In the genomic region with DNA sequence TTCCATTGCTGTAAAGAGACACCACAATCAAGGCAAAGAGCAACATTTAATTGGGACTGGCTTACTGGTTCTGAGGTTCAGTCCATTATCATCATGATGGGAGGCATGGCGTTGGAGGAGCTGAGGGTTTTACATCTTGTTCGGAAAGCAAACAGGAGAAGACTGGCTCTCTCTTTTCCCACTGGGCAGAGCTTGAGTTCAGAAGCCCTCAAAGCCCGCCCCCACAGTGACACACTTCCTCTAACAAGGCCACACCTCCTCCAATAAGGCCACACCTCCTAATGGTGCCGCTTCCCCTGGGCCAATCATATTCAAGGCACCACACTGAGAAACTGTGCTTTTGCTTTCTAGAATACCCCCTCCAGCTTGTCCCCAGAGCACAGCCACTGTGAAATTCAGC, we compare ENCODE assay signal across 16 mouse cellular contexts. TPM values are rescaled to one million over a fixed set of nuclear protein-coding genes. Genes with fewer than 3 reads are reported as not detected.
DNase-seq lines count a peak whose midpoint lies in the region; ATAC-seq lines count a peak whose summit lies in the region.
"Had no signal": no experiment of that assay in that cellular context is flagged by ENCODE, and none has a peak within 500 bp of the region (broad histone marks: within the 10 kb centered on the region; RNA-seq: fewer than 3 reads in every experiment).

No protein-coding gene starts in this region.

- peaks cover 5% of the 10 kb centered on the region; the same call in 1 of the 2 replicates for H3K4me1 ChIP-seq in neural tube, embryonic 11.5 days (ENCODE audit: control insufficient read depth, insufficient read depth, low read length)
- peaks cover 7% of the 10 kb centered on the region for H3K4me1 ChIP-seq in hindbrain, embryonic 16.5 days (ENCODE audit: control insufficient read depth, insufficient read depth, low read depth, low read length)

- no peak for ATAC-seq in neural tube, embryonic 11.5 days (ENCODE audit: insufficient read depth, low FRiP score, low TSS enrichment)
- peak; percentile 38; the same call in 1 of the 2 replicates for ATAC-seq in hindbrain, embryonic 16.5 days
- no peak for ATAC-seq in megakaryocyte, adult 5-6 weeks (ENCODE audit: poor library complexity, severe bottlenecking)

- H3K9me3 ChIP-seq in neural tube, embryonic 11.5 days (ENCODE audit: control insufficient read depth, low read length): no peaks in the 10 kb centered on the region
- H3K9me3 ChIP-seq in hindbrain, embryonic 16.5 days (ENCODE audit: control insufficient read depth, low read length): no peaks in the 10 kb centered on the region
- H3K9me3 ChIP-seq: stomach, embryonic 15.5 days had no signal

- DNase-seq in neural tube, embryonic 11.5 days (ENCODE audit: low spot score): peak; percentile 44
- no peak for DNase-seq in neural tube, embryonic 10.5 days (ENCODE audit: extremely low spot score, low spot score)
- DNase-seq in WW6 (ENCODE audit: low read depth, low spot score): peak; percentile 62
- DNase-seq in retina, embryonic 14.5 days (ENCODE audit: low spot score): peak; percentile 39
- DNase-seq in spleen, postnatal 14 days (ENCODE audit: low spot score in 2 of 2): no peak
- no peak for DNase-seq in thymus, postnatal 25 days
- DNase-seq: adrenal gland, postnatal 36 days; cerebellum, adult 2 months; gastrocnemius, postnatal 36 days; heart, postnatal 4 days; lung, adult 18-20 months had no signal

- no peak overlapping the region for H3K27ac ChIP-seq in neural tube, embryonic 11.5 days (ENCODE audit: low read depth, low read length)
- no peak overlapping the region for H3K27ac ChIP-seq in hindbrain, embryonic 16.5 days (ENCODE audit: low read depth, low read length)
- H3K27ac ChIP-seq: kidney, postnatal 0 days; stomach, embryonic 15.5 days had no signal

- H3K4me2 ChIP-seq in neural tube, embryonic 11.5 days (ENCODE audit: low read depth): no peak overlapping the region
- H3K4me2 ChIP-seq in hindbrain, embryonic 16.5 days (ENCODE audit: low read length): 0 out of 2 replicates have a peak overlapping the region, but pooled peaks have one; percentile 12
- H3K4me2 ChIP-seq: stomach, embryonic 15.5 days had no signal

- H3K9ac ChIP-seq in neural tube, embryonic 11.5 days (ENCODE audit: low read length): no peak overlapping the region
- H3K9ac ChIP-seq in hindbrain, embryonic 16.5 days (ENCODE audit: low read depth, low read length): no peak overlapping the region
- H3K9ac ChIP-seq: stomach, embryonic 15.5 days had no signal

- H3K27me3 ChIP-seq in neural tube, embryonic 11.5 days (ENCODE audit: control insufficient read depth, insufficient read depth, low read length): no peaks in the 10 kb centered on the region
- no peaks in the 10 kb centered on the region for H3K27me3 ChIP-seq in hindbrain, embryonic 16.5 days (replicated peaks; ENCODE audit: control insufficient read depth, insufficient read depth, low read length)
- H3K27me3 ChIP-seq: stomach, embryonic 15.5 days had no signal

- WGBS in neural tube, embryonic 11.5 days: 11% methylated on average over 4 of the region's 4 CpGs
- WGBS in hindbrain, embryonic 16.5 days: 10% methylated on average over 4 of the region's 4 CpGs

- H3K4me3 ChIP-seq in neural tube, embryonic 11.5 days (ENCODE audit: low read depth, low read length): no peak overlapping the region
- H3K4me3 ChIP-seq in hindbrain, embryonic 16.5 days (ENCODE audit: low read length): no peak overlapping the region
- H3K4me3 ChIP-seq: erythroblast, embryonic 14.5 days; stomach, embryonic 15.5 days had no signal

- no peaks in the 10 kb centered on the region for H3K36me3 ChIP-seq in neural tube, embryonic 11.5 days (ENCODE audit: control insufficient read depth, insufficient read depth, low read length)
- no peaks in the 10 kb centered on the region for H3K36me3 ChIP-seq in hindbrain, embryonic 16.5 days (ENCODE audit: control insufficient read depth, insufficient read depth, low read length)
- H3K36me3 ChIP-seq: stomach, embryonic 15.5 days had no signal

RNA-seq across cellular contexts. Expression of gene Ogdhl, which starts 4.0 kb away (rescaled TPM):
- polyA plus RNA-seq in neural tube, embryonic 11.5 days (2014; fragmentation: Nextera tagmentation; extraction: Ambion mirVana): 16.9 and 18.6 TPM in 2 replicates
- 20.9 and 24.6 TPM in 2 replicates for polyA plus RNA-seq in hindbrain, embryonic 16.5 days (2015; fragmentation: Nextera tagmentation; extraction: Ambion mirVana)
- not detected in 2 replicates for total RNA-seq in megakaryocyte, adult 5-6 weeks (2015)
- not detected in 2 replicates for total RNA-seq in megakaryocyte, adult 5-6 weeks (2017)
- polyA plus RNA-seq: erythroblast, embryonic 14.5 days had no signal

Comparison
In these comparisons a context has a peak if more than half of its experiments do, and no peak if none do; other contexts are left out.
1. DNase-seq: peak in neural tube, embryonic 11.5 days (single experiment), WW6 (single experiment) and retina, embryonic 14.5 days (single experiment); none in neural tube, embryonic 10.5 days (single experiment), spleen, postnatal 14 days (0 of 2) and thymus, postnatal 25 days (single experiment).